Mouse (Mus musculus) forebrain, postnatal 0 days (tissue): Measurements from ENCODE around the gene Gm4881. TPM values are rescaled to one million over a fixed set of nuclear protein-coding genes. Genes with fewer than 3 reads are reported as not detected.
A peak's percentile ranks its signal among the peaks of the same experiment; 100 is the strongest.

Source experiments
- ATAC-seq: fragments of 200-750 bp; cut with Nextera tagmentation; 2 replicates; pipeline ENCODE4 v1.8.0; 2017; ENCODE audit warnings: mild to moderate bottlenecking, moderate library complexity
- DNase-seq: peaks from one replicate; pipeline ENCODE4 v3.0.0-alpha.2; 2015
- H3K27ac ChIP-seq: fragments of 300-500 bp; sonication (generic); 2 replicates; pipeline ENCODE4 v1.5.1; 2014; ENCODE audit warnings: low read depth, mild to moderate bottlenecking, antibody characterized with exemption, low read length, moderate library complexity, mixed read lengths
- H3K27me3 ChIP-seq: fragments of 300-500 bp; sonication (generic); 2 replicates; pipeline ENCODE4 v1.6.1; 2014; ENCODE audit warnings: mild to moderate bottlenecking, low read length, mixed read lengths; ENCODE audit not compliant: insufficient read depth
- H3K36me3 ChIP-seq: fragments of 300-500 bp; sonication (generic); 2 replicates; pipeline ENCODE4 v1.6.1; 2014; ENCODE audit warnings: mild to moderate bottlenecking, moderate library complexity; ENCODE audit not compliant: insufficient read depth
- H3K4me1 ChIP-seq: fragments of 300-500 bp; sonication (generic); 2 replicates; pipeline ENCODE4 v1.6.1; 2014; ENCODE audit warnings: antibody characterized with exemption; ENCODE audit not compliant: insufficient read depth
- H3K4me2 ChIP-seq: fragments of 300-500 bp; sonication (generic); 2 replicates; pipeline ENCODE4 v1.6.1; 2014; ENCODE audit warnings: low read depth, mild to moderate bottlenecking, moderate library complexity
- H3K4me3 ChIP-seq: fragments of 300-500 bp; sonication (generic); 2 replicates; pipeline ENCODE4 v1.5.1; 2014; ENCODE audit warnings: low read depth, low read length, mixed read lengths
- H3K9ac ChIP-seq: fragments of 300-500 bp; sonication (generic); 2 replicates; pipeline ENCODE4 v1.6.1; 2014; ENCODE audit warnings: mild to moderate bottlenecking
- H3K9me3 ChIP-seq: fragments of 300-500 bp; sonication (generic); 2 replicates; pipeline ENCODE4 v1.6.1; 2016; ENCODE audit warnings: low read length
- CTCF ChIP-seq: sonication (generic); IDR thresholded peaks from 2 replicates; pipeline ENCODE4 v1.5.1; 2016; ENCODE audit warnings: antibody characterized with exemption, control low read depth, low read depth
- WGBS: fragments of 180-500 bp; shearing (Covaris S2); extraction: QIAGEN DNeasy Blood & Tissue Kit; methylation state at CpG from one replicate; pipeline ENCODE4 v1.1.7; 2014; 5-methylcytosine and 5-hydroxymethylcytosine counted together
- microRNA-seq, 2 experiments: library from miRNA; unstranded; fragments of <30 nt; microRNA quantifications; one replicate each; pipeline ENCODE4; 2016
- polyA plus RNA-seq: library from polyadenylated mRNA; unstranded; fragments of >200 nt; fragmentation: Nextera tagmentation; extraction: Ambion mirVana; gene quantifications from 2 replicates; pipeline ENCODE4 v1.2.1, GENCODE M21; 2015
- total RNA-seq: library from RNA; depleted of rRNA; stranded (reverse); fragments of >200 nt; gene quantifications from 2 replicates; pipeline ENCODE4 v1.2.3, GENCODE M21; 2014; rRNA removed

Gm4881 gene
- total and polyA plus RNA-seq, 2 experiments from 2014 or later, result 0.97 to 2.1 TPM

- H3K9ac ChIP-seq, result peak within 1 kb of the TSS; percentile 100
- no peaks in the 10 kb centered on the region for H3K9me3 ChIP-seq
- DNase-seq (peak; percentile 100), ATAC-seq (peak; percentile 92)
- WGBS, result under 1% methylated on average over 57 of the region's 57 CpGs
- peak; percentile 68 for TF ChIP-seq CTCF
- H3K4me3 ChIP-seq, result peak within 1 kb of the TSS; percentile 99
- H3K4me1 ChIP-seq, result peaks cover 6% of the 10 kb centered on the region
- peak within 1 kb of the TSS; percentile 83 for H3K4me2 ChIP-seq
- no peaks in the 10 kb centered on the region for H3K27me3 ChIP-seq
- H3K27ac ChIP-seq, result peak within 1 kb of the TSS; percentile 92
- peaks cover 35% of the 10 kb centered on the region for H3K36me3 ChIP-seq
Observed at GRCm38 (mm10) chr7:24883896-24884692, 60.2 kb downstream of the Gm4881 start, which contains the start of gene Rps19. TSS of gene Rps19 (plus strand) at chr7:24884371.

- no peaks in the 10 kb centered on the region for H3K9me3 ChIP-seq
- H3K36me3 ChIP-seq, result peaks cover 20% of the 10 kb centered on the region
- 93% methylated on average over 9 of the region's 9 CpGs for WGBS
- no peak for TF ChIP-seq CTCF
- H3K27ac ChIP-seq, result no peak overlapping the region
- H3K4me1 ChIP-seq, result peaks cover 6% of the 10 kb centered on the region
- H3K27me3 ChIP-seq, result no peaks in the 10 kb centered on the region
- no peak for DNase-seq
- no peak overlapping the region for H3K9ac ChIP-seq
- H3K4me3 ChIP-seq, result no peak overlapping the region
- H3K4me2 ChIP-seq, result no peak overlapping the region
- no peak for ATAC-seq
Observed at GRCm38 (mm10) chr7:24882416-24883199, 61.7 kb downstream of the Gm4881 start.

GRCm38 (mm10) chr7:24879620-24880019 is 64.7 kb downstream of the Gm4881 start:
- Histone ChIP-seq H3K27me3 (no peaks in the 10 kb centered on the region), H3K36me3 (no peaks in the 10 kb centered on the region), H3K4me2 (no peak overlapping the region), H3K4me1 (no peaks in the 10 kb centered on the region), H3K9ac (no peak overlapping the region), H3K27ac (no peak overlapping the region), H3K9me3 (no peaks in the 10 kb centered on the region), H3K4me3 (no peak overlapping the region)
- TF ChIP-seq CTCF, result no peak
- 24% methylated on average over 2 of the region's 2 CpGs for WGBS
- DNase-seq, result no peak
- no peak for ATAC-seq

- no peak overlapping the region for H3K4me3 ChIP-seq
- H3K27ac ChIP-seq, result no peak overlapping the region
- H3K4me2 ChIP-seq, result no peak overlapping the region
- no peak for DNase-seq
- H3K36me3 ChIP-seq, result no peaks in the 10 kb centered on the region
- H3K27me3 ChIP-seq, result no peaks in the 10 kb centered on the region
- no peak for TF ChIP-seq CTCF
- H3K9ac ChIP-seq, result no peak overlapping the region
- ATAC-seq, result no peak
- no peaks in the 10 kb centered on the region for H3K9me3 ChIP-seq
- no peaks in the 10 kb centered on the region for H3K4me1 ChIP-seq
- WGBS, result 84% methylated on average over 3 of the region's 3 CpGs
Observed at GRCm38 (mm10) chr7:24877588-24877987, 66.7 kb downstream of the Gm4881 start.

Small RNAs within 50 kb of the gene (microRNA-seq; reads per million reads assigned to microRNA genes)
- gene Mir7046 (0.39 to 0.98 reads per million in 2 experiments), gene Mir7047 (1.5 to 2.8 reads per million in 2 experiments)

Other genes with a start within 250 kb of the Gm4881 start
- gene BC049730, start 235.3 kb downstream of the Gm4881 start, total RNA-seq, result not detected in 2 replicates
- gene BC049730, start 235.3 kb downstream of the Gm4881 start, polyA plus RNA-seq, result not detected in 2 replicates
- gene Gm4763, start 217.6 kb downstream of the Gm4881 start, total RNA-seq, result not detected in 2 replicates
- not detected in 2 replicates for gene Gm4763, start 217.6 kb downstream of the Gm4881 start, polyA plus RNA-seq
- 0.48 TPM in 1 of 2 replicates, not detected in the other for gene Cd177, start 184.2 kb downstream of the Gm4881 start, total RNA-seq
- 0.27 and 0.28 TPM in 2 replicates for gene Cd177, start 184.2 kb downstream of the Gm4881 start, polyA plus RNA-seq
- gene Ceacam10, start 167.3 kb downstream of the Gm4881 start, total RNA-seq, result 0.57 TPM in 1 of 2 replicates, not detected in the other
- 0.14 TPM in 1 of 2 replicates, not detected in the other for gene Ceacam10, start 167.3 kb downstream of the Gm4881 start, polyA plus RNA-seq
- 26.5 and 99.9 TPM in 2 replicates for gene Gm9844, start 82.3 kb downstream of the Gm4881 start, total RNA-seq
- gene Gm9844, start 82.3 kb downstream of the Gm4881 start, polyA plus RNA-seq, result 35.2 and 38.2 TPM in 2 replicates
- gene Lypd4, start 74.6 kb downstream of the Gm4881 start, total RNA-seq, result not detected in 2 replicates
- not detected in 2 replicates for gene Lypd4, start 74.6 kb downstream of the Gm4881 start, polyA plus RNA-seq
- 0.08 TPM in 1 of 2 replicates, not detected in the other for gene Dmrtc2, start 74.4 kb downstream of the Gm4881 start, total RNA-seq
- 0.23 and 0.28 TPM in 2 replicates for gene Dmrtc2, start 74.4 kb downstream of the Gm4881 start, polyA plus RNA-seq
- 581 and 723 TPM in 2 replicates for gene Rps19, start 60.1 kb downstream of the Gm4881 start, total RNA-seq
- 1,350 and 1,888 TPM in 2 replicates for gene Rps19, start 60.1 kb downstream of the Gm4881 start, polyA plus RNA-seq
- gene Cd79a, start 47.1 kb downstream of the Gm4881 start, total RNA-seq, result 0.15 and 0.33 TPM in 2 replicates
- gene Cd79a, start 47.1 kb downstream of the Gm4881 start, polyA plus RNA-seq, result 0.47 and 0.54 TPM in 2 replicates
- gene Arhgef1, start 41.6 kb downstream of the Gm4881 start, total RNA-seq, result 24.5 and 30.3 TPM in 2 replicates
- 16.7 and 26.8 TPM in 2 replicates for gene Arhgef1, start 41.6 kb downstream of the Gm4881 start, polyA plus RNA-seq
- 359 and 362 TPM in 2 replicates for gene Rabac1, start 28.3 kb upstream of the Gm4881 start, total RNA-seq
- 393 and 448 TPM in 2 replicates for gene Rabac1, start 28.3 kb upstream of the Gm4881 start, polyA plus RNA-seq
- gene Atp1a3, start 61.5 kb upstream of the Gm4881 start, total RNA-seq, result 204 and 256 TPM in 2 replicates
- 432 and 535 TPM in 2 replicates for gene Atp1a3, start 61.5 kb upstream of the Gm4881 start, polyA plus RNA-seq
- gene Grik5, start 127.9 kb upstream of the Gm4881 start, total RNA-seq, result 94.1 and 106 TPM in 2 replicates
- gene Grik5, start 127.9 kb upstream of the Gm4881 start, polyA plus RNA-seq, result 10.2 and 15.8 TPM in 2 replicates
- gene Zfp574, start 128.1 kb upstream of the Gm4881 start, total RNA-seq, result 25.4 and 31.5 TPM in 2 replicates
- 30.6 and 33.0 TPM in 2 replicates for gene Zfp574, start 128.1 kb upstream of the Gm4881 start, polyA plus RNA-seq
- 5.8 and 6.0 TPM in 2 replicates for gene Pou2f2, start 235.2 kb upstream of the Gm4881 start, total RNA-seq
- gene Pou2f2, start 235.2 kb upstream of the Gm4881 start, polyA plus RNA-seq, result 9.8 and 21.2 TPM in 2 replicates